12 mouse cellular contexts compared by ENCODE assay signal in the genomic region with DNA sequence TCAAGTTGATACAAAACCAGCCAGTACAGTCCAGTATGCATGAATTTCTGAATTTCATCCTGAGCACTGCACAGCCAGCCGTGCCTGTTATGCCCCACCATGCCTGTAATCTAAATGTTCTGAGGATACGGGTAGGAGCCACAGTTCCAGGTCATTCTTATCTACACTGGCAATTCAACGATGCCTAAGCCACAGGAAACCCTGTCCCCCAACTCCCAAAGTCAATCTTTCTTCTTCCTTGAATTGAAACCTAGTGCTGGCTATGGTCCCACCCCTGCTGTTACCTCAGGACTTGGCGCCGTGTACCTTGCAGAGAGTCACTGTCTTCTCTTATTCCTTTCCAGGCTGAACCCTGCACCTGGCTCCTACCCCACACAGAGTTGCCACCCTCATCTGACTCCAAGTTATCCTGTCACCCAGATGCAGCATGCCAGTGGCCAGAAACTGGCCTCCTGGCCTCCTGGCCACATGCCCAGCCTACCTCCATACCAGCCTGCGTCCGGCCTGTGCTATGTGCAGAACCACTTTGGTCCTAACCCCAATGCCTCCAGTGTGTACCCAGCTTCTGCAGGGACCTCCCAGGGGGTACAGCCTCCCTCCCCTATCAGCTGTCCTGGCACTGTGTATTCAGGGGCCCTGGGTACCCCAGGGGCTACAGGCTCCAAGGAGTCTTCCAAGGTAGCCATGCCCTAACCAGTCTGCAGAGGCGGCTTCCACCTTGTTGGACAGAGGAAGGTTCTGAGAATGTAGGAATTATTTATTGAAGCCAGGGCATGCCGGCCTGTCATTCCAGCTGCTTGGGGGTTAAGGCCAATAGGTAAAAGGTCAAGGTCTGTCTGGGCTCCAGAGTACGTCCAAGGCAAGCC. TPM values are rescaled to one million over a fixed set of nuclear protein-coding genes. Genes with fewer than 3 reads are reported as not detected.
DNase-seq lines count a peak whose midpoint lies in the region; ATAC-seq and TF ChIP-seq lines count a peak whose summit lies in the region.
"Had no signal": no experiment of that assay in that cellular context is flagged by ENCODE, and none has a peak within 500 bp of the region (broad histone marks: within the 10 kb centered on the region; RNA-seq: fewer than 3 reads in every experiment).

No protein-coding gene starts in this region.

- WGBS in hindbrain, embryonic 15.5 days = 76% methylated on average over 10 of the region's 10 CpGs
- WGBS in hindbrain, embryonic 13.5 days = 83% methylated on average over 10 of the region's 10 CpGs
- 54% methylated on average over 10 of the region's 10 CpGs for WGBS in kidney, adult 2 months
- 39% methylated on average over 10 of the region's 10 CpGs for WGBS in liver, embryonic 15.5 days (ENCODE audit: insufficient replicate concordance)

- peak; percentile 27; the same call in 1 of the 2 replicates for ATAC-seq in hindbrain, embryonic 15.5 days (ENCODE audit: low FRiP score, low read depth)
- no peak for ATAC-seq in hindbrain, embryonic 13.5 days (ENCODE audit: low FRiP score)
- peak; percentile 65 for ATAC-seq in liver, embryonic 15.5 days (ENCODE audit: insufficient read depth)
- no peak for ATAC-seq in CD4-positive, CD25-positive, alpha-beta regulatory T cell, adult 4 months

- peaks cover 25% of the 10 kb centered on the region for H3K36me3 ChIP-seq in hindbrain, embryonic 15.5 days
- H3K36me3 ChIP-seq in hindbrain, embryonic 13.5 days = peaks cover 52% of the 10 kb centered on the region
- no peaks in the 10 kb centered on the region for H3K36me3 ChIP-seq in kidney, adult 2 months (ENCODE audit: control insufficient read depth, insufficient read depth, low read length)
- no peaks in the 10 kb centered on the region for H3K36me3 ChIP-seq in liver, embryonic 15.5 days (replicated peaks)

- no peak for TF ChIP-seq POLR2A in kidney, adult 2 months (IDR thresholded peaks at IDR 0.05; ENCODE audit: low read depth, low read length)

- H3K9ac ChIP-seq in hindbrain, embryonic 15.5 days = no peak overlapping the region
- H3K9ac ChIP-seq in hindbrain, embryonic 13.5 days = no peak overlapping the region
- no peak overlapping the region for H3K9ac ChIP-seq in liver, embryonic 15.5 days
- H3K9ac ChIP-seq: hindbrain, embryonic 12.5 days had no signal

- H3K4me3 ChIP-seq in hindbrain, embryonic 15.5 days = no peak overlapping the region
- no peak overlapping the region for H3K4me3 ChIP-seq in hindbrain, embryonic 13.5 days
- H3K4me3 ChIP-seq in kidney, adult 2 months (ENCODE audit: insufficient read depth, low read depth, low read length) = no peak overlapping the region
- no peak overlapping the region for H3K4me3 ChIP-seq in liver, embryonic 15.5 days (replicated peaks)
- H3K4me3 ChIP-seq: hindbrain, embryonic 12.5 days; myocyte had no signal

- no peaks in the 10 kb centered on the region for H3K9me3 ChIP-seq in hindbrain, embryonic 15.5 days
- no peaks in the 10 kb centered on the region for H3K9me3 ChIP-seq in hindbrain, embryonic 13.5 days
- no peaks in the 10 kb centered on the region for H3K9me3 ChIP-seq in liver, embryonic 15.5 days (replicated peaks)
- H3K9me3 ChIP-seq: hindbrain, embryonic 12.5 days had no signal

- no peak for TF ChIP-seq CTCF in kidney, adult 2 months (conservative IDR thresholded peaks at IDR 0.05; ENCODE audit: insufficient read depth, insufficient read length, low read depth, low read length)

- peak; percentile 88 for DNase-seq in ZHBTc4 (ENCODE audit: low read depth, low spot score)
- peak; percentile 95 for DNase-seq in kidney, adult 2 months
- no peak for DNase-seq in spleen, adult 12 weeks (ENCODE audit: low spot score)
- DNase-seq in spleen, postnatal 4 days (ENCODE audit: low spot score in 2 of 2) = no peak
- DNase-seq: lung, postnatal 14 days; right cerebral cortex, adult 18-20 months had no signal

- no peak overlapping the region for H3K27ac ChIP-seq in hindbrain, embryonic 15.5 days (replicated peaks)
- H3K27ac ChIP-seq in hindbrain, embryonic 13.5 days = no peak overlapping the region
- peak overlapping the region; percentile 94 for H3K27ac ChIP-seq in kidney, adult 2 months (ENCODE audit: insufficient read depth, low read depth, low read length)
- H3K27ac ChIP-seq in liver, embryonic 15.5 days (replicated peaks) = 0 out of 2 replicates have a peak overlapping the region, but pooled peaks have one; percentile 19
- H3K27ac ChIP-seq: hindbrain, embryonic 12.5 days had no signal

- no peaks in the 10 kb centered on the region for H3K27me3 ChIP-seq in hindbrain, embryonic 15.5 days
- H3K27me3 ChIP-seq in hindbrain, embryonic 13.5 days = no peaks in the 10 kb centered on the region
- H3K27me3 ChIP-seq in kidney, adult 2 months (replicated peaks; ENCODE audit: control insufficient read depth, insufficient read depth, low read length) = no peaks in the 10 kb centered on the region
- no peaks in the 10 kb centered on the region for H3K27me3 ChIP-seq in liver, embryonic 15.5 days
- H3K27me3 ChIP-seq: hindbrain, embryonic 12.5 days had no signal

- H3K4me2 ChIP-seq in hindbrain, embryonic 15.5 days = no peak overlapping the region
- H3K4me2 ChIP-seq in hindbrain, embryonic 13.5 days = no peak overlapping the region
- no peak overlapping the region for H3K4me2 ChIP-seq in liver, embryonic 15.5 days
- H3K4me2 ChIP-seq: hindbrain, embryonic 12.5 days had no signal

- no peaks in the 10 kb centered on the region for H3K4me1 ChIP-seq in hindbrain, embryonic 15.5 days (replicated peaks)
- no peaks in the 10 kb centered on the region for H3K4me1 ChIP-seq in hindbrain, embryonic 13.5 days (replicated peaks)
- peaks cover 20% of the 10 kb centered on the region for H3K4me1 ChIP-seq in kidney, adult 2 months (ENCODE audit: control insufficient read depth, insufficient read depth, low read length)
- peaks cover 27% of the 10 kb centered on the region for H3K4me1 ChIP-seq in liver, embryonic 15.5 days (replicated peaks)

RNA-seq across cellular contexts. Expression of gene Rhbdd2, which starts 10.5 kb away (rescaled TPM):
- polyA plus RNA-seq in hindbrain, embryonic 15.5 days (2015; fragmentation: Nextera tagmentation; extraction: Ambion mirVana) = 83.9 and 89.3 TPM in 2 replicates
- 85.3 and 89.3 TPM in 2 replicates for polyA plus RNA-seq in hindbrain, embryonic 13.5 days (2015; fragmentation: Nextera tagmentation; extraction: Ambion mirVana)
- 50.9 and 56.5 TPM in 2 replicates for polyA plus RNA-seq in kidney, adult 2 months (2012; rRNA removed)
- polyA plus RNA-seq in liver, embryonic 15.5 days (2015; fragmentation: Nextera tagmentation; extraction: Ambion mirVana) = 9.1 and 9.4 TPM in 2 replicates
- polyA plus RNA-seq in CD4-positive, CD25-positive, alpha-beta regulatory T cell, adult 4 months (2017; shearing (Covaris generic)) = 10 to 100 TPM; 17.6 to 36.8 TPM

RNA-seq across cellular contexts. Expression of gene Por, which starts 26.9 kb away (rescaled TPM):
- polyA plus RNA-seq in hindbrain, embryonic 15.5 days (2015; fragmentation: Nextera tagmentation; extraction: Ambion mirVana) = 96.4 and 106 TPM in 2 replicates
- polyA plus RNA-seq in hindbrain, embryonic 13.5 days (2015; fragmentation: Nextera tagmentation; extraction: Ambion mirVana) = 107 TPM in 2 replicates
- 361 and 405 TPM in 2 replicates for polyA plus RNA-seq in kidney, adult 2 months (2012; rRNA removed)
- 37.0 and 45.5 TPM in 2 replicates for polyA plus RNA-seq in liver, embryonic 15.5 days (2015; fragmentation: Nextera tagmentation; extraction: Ambion mirVana)
- 10 to 100 TPM; 28.9 to 69.0 TPM for polyA plus RNA-seq in CD4-positive, CD25-positive, alpha-beta regulatory T cell, adult 4 months (2017; shearing (Covaris generic))

Comparison
In these comparisons a context has a peak if more than half of its experiments do, and no peak if none do; other contexts are left out.
1. ATAC-seq: peak in hindbrain, embryonic 15.5 days (single experiment) and liver, embryonic 15.5 days (single experiment); none in hindbrain, embryonic 13.5 days (single experiment) and CD4-positive, CD25-positive, alpha-beta regulatory T cell, adult 4 months (single experiment).
2. H3K27ac ChIP-seq: peak in kidney, adult 2 months (single experiment) and liver, embryonic 15.5 days (single experiment); none in hindbrain, embryonic 15.5 days (single experiment) and hindbrain, embryonic 13.5 days (single experiment).
3. DNase-seq: peak in ZHBTc4 (single experiment) and kidney, adult 2 months (single experiment); none in spleen, adult 12 weeks (single experiment) and spleen, postnatal 4 days (0 of 2).